Mouse (Mus musculus): ENCODE measurements at regions not wholly inside any gene's neighbourhood (a gene's known extent, or its start where the extent isn't known, plus 50 kb on each side); places are given as distances from the start of the nearest gene placed in this dataset.

DNA sequence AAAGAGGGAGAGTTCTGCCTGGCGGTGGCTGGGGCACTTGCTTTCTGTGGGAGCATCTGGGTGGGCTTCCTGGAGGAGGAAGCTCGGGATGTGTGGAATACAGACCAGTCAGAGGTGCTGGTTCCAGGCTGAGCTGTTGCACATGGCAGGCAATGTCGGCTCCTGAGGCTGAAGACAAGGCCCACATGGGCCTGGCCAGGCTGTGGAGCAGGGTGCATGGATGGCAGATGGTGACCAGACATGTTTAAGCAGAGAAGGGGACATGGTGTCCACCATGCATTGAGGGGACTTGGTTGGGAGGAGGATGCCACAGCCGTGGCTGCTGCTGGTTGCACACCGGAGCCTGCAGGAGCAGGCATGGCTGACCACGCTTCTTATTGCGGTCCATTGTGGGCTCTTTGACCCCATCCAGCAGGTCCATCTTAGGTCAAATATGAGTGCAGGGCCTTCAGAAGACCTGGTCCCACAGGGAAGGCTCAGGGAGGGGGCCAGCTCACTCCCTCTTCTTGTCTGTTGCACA is 74.3 kb upstream of the Tmem189 start:
- Histone ChIP-seq H3K4me2 (ENCODE audit: low read depth) (no peak overlapping the region), H3K4me1 (ENCODE audit: insufficient read depth) (no peaks in the 10 kb centered on the region), H3K36me3 (ENCODE audit: insufficient read depth) (no peaks in the 10 kb centered on the region), H3K27me3 (ENCODE audit: insufficient read depth, low read length) (no peaks in the 10 kb centered on the region), H3K4me3 (ENCODE audit: low read depth, low read length) (no peak overlapping the region), H3K9ac (no peak overlapping the region), H3K9me3 (ENCODE audit: low read length) (no peaks in the 10 kb centered on the region), H3K27ac (ENCODE audit: low read depth, low read length) (no peak overlapping the region)
- no peak for TF ChIP-seq CTCF (IDR thresholded peaks at IDR 0.05; ENCODE audit: low read depth)
- no peak for ATAC-seq
- 95% methylated on average over 7 of the region's 7 CpGs for whole genome bisulfite sequencing
- DNase-seq, result no peak

DNA sequence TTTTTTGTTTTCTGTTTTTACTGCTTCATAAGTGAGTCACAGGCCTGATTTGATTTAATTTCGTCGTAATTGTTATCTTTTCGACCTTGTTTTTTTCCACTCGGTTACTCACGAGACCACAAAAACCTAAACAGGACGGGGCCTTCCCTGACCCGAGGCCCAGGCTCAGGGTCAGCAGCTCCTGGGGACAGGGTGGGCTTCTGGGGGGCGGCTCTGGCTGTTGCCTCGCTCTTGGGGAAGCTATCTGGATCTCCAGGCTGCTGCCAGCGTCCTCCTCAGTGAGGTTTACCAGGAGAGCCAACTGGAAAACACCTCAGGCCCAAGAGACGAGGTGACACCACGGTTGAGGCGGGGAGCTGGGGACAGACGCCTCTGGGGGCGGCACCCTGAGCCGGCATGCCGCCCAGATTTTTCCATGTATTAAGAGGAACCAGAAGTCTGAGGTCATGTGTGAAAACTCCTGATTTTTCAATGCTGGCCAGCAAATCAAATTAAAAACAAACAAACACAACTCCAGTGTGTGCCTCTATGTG is 71.8 kb upstream of the Tmem189 start:
- H3K36me3 ChIP-seq (ENCODE audit: insufficient read depth), result no peaks in the 10 kb centered on the region
- H3K27me3 ChIP-seq (ENCODE audit: insufficient read depth, low read length), result no peaks in the 10 kb centered on the region
- DNase-seq, result no peak
- no peaks in the 10 kb centered on the region for H3K9me3 ChIP-seq (ENCODE audit: low read length)
- H3K4me1 ChIP-seq (ENCODE audit: insufficient read depth), result no peaks in the 10 kb centered on the region
- H3K4me3 ChIP-seq (ENCODE audit: low read depth, low read length), result no peak overlapping the region
- 79% methylated on average over 17 of the region's 17 CpGs for WGBS
- no peak for TF ChIP-seq CTCF (IDR thresholded peaks at IDR 0.05; ENCODE audit: low read depth)
- H3K4me2 ChIP-seq (ENCODE audit: low read depth), result no peak overlapping the region
- no peak overlapping the region for H3K27ac ChIP-seq (ENCODE audit: low read depth, low read length)
- H3K9ac ChIP-seq, result no peak overlapping the region
- no peak for ATAC-seq

DNA sequence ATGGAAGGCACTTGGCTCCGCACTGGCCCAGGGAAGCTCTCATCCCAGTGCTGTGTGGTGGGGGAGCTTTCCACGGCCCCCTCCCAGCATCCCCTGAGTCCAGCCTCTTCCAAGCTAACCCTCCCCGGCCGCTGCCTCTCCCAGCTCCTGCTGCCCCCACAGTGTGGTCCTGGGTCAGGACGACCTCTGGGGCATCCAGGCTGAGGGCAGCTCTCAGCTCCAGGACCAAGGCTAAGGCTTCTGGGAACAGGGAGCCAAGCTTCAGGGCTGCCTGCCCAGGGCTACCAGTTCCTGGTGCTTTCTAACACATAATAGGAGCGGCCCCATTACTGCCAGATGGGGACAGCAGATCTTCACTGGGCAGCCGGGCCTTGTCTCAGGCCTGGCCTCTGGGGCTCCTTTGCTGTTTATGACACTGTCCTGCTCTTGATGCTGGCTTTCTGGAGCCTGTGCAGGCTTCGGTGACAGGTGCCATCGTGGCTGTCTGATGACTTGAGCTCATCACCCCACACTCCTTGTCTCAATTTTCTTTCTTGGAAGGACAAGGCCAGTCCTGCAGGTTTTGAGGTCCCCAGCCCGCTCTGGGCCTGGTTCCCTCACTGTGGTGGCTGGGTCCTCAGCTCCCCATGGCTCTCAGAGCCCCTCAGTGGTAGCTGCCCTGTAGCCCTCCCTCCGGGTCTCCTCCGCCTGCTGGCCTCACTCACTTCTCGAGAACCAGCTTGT is 71.2 kb upstream of the Tmem189 start:
- H3K36me3 ChIP-seq (ENCODE audit: insufficient read depth), result no peaks in the 10 kb centered on the region
- H3K27ac ChIP-seq (ENCODE audit: low read depth, low read length), result no peak overlapping the region
- DNase-seq (no peak), ATAC-seq (no peak)
- TF ChIP-seq CTCF (IDR thresholded peaks at IDR 0.05; ENCODE audit: low read depth), result no peak
- H3K9ac ChIP-seq, result no peak overlapping the region
- no peak overlapping the region for H3K4me3 ChIP-seq (ENCODE audit: low read depth, low read length)
- no peaks in the 10 kb centered on the region for H3K27me3 ChIP-seq (ENCODE audit: insufficient read depth, low read length)
- no peak overlapping the region for H3K4me2 ChIP-seq (ENCODE audit: low read depth)
- 79% methylated on average over 13 of the region's 13 CpGs for WGBS
- no peaks in the 10 kb centered on the region for H3K4me1 ChIP-seq (ENCODE audit: insufficient read depth)
- no peaks in the 10 kb centered on the region for H3K9me3 ChIP-seq (ENCODE audit: low read length)

DNA sequence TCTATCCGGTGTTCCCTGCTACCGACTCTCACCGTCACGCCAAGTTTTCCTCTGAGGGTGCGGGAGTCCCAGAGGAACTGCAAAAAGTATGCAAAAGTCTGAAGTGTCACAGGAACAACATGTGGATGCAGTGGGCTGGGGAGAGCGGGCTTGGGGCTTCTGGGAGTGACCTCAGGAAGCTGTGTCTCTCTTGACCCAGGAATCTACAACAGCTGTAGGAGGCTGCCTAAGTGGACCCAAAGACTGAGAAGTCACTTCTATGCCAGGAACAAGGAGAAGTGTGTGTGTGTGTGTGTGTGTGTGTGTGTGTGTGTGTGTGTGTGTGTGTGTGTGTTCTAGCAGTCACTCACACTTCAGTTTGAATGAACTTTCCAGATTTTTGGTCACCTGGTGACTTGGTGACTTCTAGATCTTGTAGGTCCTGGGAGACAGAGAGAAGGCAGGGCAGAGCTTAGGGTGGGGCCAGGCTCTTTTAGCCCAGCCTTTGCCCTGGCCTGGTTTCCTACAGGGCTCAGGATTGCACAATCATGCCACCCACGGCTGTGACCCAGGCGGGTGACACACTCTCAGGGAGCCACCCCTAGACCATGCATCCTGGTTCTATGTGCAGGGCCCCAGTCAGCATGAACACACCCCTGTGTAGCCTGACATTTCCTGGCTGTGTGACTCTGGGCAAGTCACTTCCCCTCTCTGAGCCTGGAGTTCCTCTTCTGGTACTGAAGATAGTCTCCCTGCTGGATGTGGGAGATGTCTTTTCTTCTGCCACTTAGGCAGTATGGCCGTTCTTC is 70.2 kb upstream of the Tmem189 start:
- DNase-seq (no peak), ATAC-seq (no peak)
- Histone ChIP-seq H3K27me3 (ENCODE audit: insufficient read depth, low read length) (no peaks in the 10 kb centered on the region), H3K9ac (no peak overlapping the region), H3K36me3 (ENCODE audit: insufficient read depth) (no peaks in the 10 kb centered on the region), H3K9me3 (ENCODE audit: low read length) (no peaks in the 10 kb centered on the region), H3K4me1 (ENCODE audit: insufficient read depth) (no peaks in the 10 kb centered on the region), H3K27ac (ENCODE audit: low read depth, low read length) (no peak overlapping the region), H3K4me2 (ENCODE audit: low read depth) (no peak overlapping the region), H3K4me3 (ENCODE audit: low read depth, low read length) (no peak overlapping the region)
- no peak for TF ChIP-seq CTCF (IDR thresholded peaks at IDR 0.05; ENCODE audit: low read depth)
- WGBS, result 89% methylated on average over 9 of the region's 9 CpGs

DNA sequence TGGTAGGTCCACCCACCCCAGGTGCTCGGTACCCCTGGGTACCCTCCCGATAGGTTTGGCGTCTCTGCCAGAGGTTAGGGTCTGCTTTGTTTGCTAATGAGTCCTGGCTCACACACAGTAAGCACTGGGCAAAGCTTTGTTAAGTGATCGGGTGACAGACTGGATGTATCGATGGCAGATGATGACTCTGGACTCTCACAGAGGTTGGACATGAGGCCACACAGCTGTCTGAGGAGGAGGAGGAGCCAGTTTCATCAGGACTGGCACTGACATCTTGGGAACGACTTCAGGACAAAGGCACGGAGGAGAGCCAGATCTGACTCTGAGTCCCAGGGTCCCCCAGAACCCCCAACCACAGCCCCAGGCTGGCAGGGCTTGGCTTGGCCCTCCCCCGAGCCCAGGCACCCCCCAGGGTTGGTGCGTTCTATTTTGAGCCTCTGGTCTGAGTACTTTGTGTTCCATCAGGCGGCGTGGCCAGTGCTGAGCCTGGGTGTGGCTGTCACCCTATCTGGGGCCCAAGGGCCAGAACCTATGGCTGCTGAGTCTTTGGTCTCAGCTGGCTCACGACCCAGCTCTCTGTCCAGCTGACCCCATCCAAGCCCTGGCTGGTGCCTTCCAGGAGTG is 67.6 kb upstream of the Tmem189 start:
- WGBS, result 59% methylated on average over 12 of the region's 12 CpGs
- Histone ChIP-seq H3K4me2 (ENCODE audit: low read depth) (no peak overlapping the region), H3K9ac (no peak overlapping the region), H3K4me3 (ENCODE audit: low read depth, low read length) (no peak overlapping the region), H3K27me3 (ENCODE audit: insufficient read depth, low read length) (no peaks in the 10 kb centered on the region), H3K27ac (ENCODE audit: low read depth, low read length) (no peak overlapping the region), H3K9me3 (ENCODE audit: low read length) (no peaks in the 10 kb centered on the region), H3K4me1 (ENCODE audit: insufficient read depth) (no peaks in the 10 kb centered on the region), H3K36me3 (ENCODE audit: insufficient read depth) (no peaks in the 10 kb centered on the region)
- ATAC-seq (no peak), DNase-seq (no peak)
- TF ChIP-seq CTCF (IDR thresholded peaks at IDR 0.05; ENCODE audit: low read depth), result no peak

DNA sequence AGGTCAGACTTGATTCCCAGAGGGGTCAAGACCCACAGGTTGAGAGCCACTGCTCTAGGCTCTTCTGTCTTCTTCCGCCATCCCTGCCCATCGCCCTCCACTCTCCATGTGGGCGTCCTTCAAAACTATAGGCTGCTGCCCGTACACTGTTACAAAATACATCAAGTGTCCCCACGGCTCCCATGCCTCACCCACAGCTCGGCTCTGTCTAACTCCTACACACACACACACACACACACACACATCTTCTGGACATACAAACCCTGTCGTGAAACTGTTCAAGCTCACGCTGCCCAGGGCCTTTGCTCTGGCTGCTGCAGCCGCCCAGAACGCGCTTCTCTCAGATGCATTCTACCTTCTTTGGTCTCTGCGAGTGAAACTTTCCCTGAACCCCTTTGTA is 67.1 kb upstream of the Tmem189 start:
- Histone ChIP-seq H3K4me1 (ENCODE audit: insufficient read depth) (no peaks in the 10 kb centered on the region), H3K9ac (no peak overlapping the region), H3K4me3 (ENCODE audit: low read depth, low read length) (no peak overlapping the region), H3K27ac (ENCODE audit: low read depth, low read length) (no peak overlapping the region), H3K4me2 (ENCODE audit: low read depth) (no peak overlapping the region), H3K27me3 (ENCODE audit: insufficient read depth, low read length) (no peaks in the 10 kb centered on the region), H3K9me3 (ENCODE audit: low read length) (no peaks in the 10 kb centered on the region), H3K36me3 (ENCODE audit: insufficient read depth) (no peaks in the 10 kb centered on the region)
- ATAC-seq (no peak), DNase-seq (no peak)
- no peak for TF ChIP-seq CTCF (IDR thresholded peaks at IDR 0.05; ENCODE audit: low read depth)
- 82% methylated on average over 12 of the region's 12 CpGs for WGBS
